Mouse (Mus musculus) left cerebral cortex, adult 11 months (tissue): ENCODE measurements around the gene Spred1.

Experiments
- DNase-seq: peaks from one replicate; pipeline ENCODE4 v3.0.0; 2022; ENCODE audit warnings: low spot score

Gene Spred1

DNA sequence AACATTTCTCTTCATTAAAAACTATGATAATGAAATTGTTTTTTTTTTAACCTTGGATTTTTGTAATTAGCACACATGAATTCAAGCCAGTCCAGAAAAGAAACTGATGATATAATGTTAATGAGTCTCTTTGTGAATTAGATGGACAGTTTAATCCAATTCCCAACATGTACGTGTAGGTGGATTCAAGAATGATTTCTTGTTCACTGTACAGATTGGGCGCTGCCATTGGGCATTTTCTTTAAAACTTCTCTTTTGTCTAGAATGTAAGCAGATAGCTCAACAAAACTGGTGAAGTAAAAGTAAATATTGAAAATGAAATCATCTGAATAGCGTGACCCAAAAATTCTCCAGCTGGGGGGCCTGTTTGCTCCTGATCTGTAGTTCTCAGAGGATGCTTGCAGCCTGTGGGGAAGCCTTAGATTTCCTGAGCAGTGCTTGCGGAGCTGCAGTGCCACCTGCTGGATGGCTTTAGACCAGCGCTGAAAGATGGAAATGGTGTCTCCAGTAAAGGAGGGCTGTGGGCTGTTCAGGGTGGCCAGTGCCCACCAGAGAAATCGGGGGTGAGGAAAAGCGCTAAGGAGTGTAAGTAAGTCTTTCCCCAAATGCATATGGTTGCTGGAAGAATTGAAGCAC, 59.2 kb downstream of the Spred1 start:
- DNase-seq, result peak; percentile 75

DNA sequence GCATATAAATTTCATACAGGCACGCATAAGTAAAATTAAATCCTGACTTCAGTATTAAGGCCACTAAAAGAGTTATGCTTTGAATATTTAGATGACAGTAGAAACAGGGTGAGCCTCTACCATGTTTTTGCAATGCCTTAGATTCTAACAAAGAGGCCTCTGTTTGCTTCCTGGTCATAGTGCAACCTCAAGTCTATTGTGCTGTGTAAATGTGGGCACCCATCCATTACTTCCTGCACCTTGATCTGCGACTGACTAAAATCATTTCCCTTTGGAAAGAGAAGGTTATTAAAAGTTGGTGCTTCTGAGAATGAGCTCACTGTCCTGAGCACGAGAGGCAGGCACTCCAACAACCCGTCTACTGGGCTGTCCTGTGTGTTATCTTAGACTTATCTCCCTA, 64.4 kb downstream of the Spred1 start:
- DNase-seq, result no peak

DNA sequence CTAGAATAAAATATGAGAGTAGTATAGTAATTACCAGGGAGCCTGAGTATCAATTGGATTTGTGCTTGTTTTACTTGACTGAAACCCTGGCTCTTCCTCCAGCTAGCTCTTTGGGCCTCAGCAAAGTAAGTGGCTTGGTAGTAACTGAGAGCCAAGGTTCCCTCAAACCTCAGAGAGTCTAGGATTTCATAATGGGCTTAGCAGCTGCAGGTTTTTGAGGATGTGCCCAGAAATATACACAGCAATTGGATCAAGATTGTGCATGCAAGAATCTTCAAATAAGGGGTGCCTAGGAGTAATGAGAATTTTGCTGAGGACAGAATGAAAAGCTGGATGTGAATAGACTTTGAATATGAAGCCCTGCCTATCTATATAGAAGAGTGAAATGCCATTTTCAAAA, 69.7 kb downstream of the Spred1 start:
- no peak for DNase-seq

DNA sequence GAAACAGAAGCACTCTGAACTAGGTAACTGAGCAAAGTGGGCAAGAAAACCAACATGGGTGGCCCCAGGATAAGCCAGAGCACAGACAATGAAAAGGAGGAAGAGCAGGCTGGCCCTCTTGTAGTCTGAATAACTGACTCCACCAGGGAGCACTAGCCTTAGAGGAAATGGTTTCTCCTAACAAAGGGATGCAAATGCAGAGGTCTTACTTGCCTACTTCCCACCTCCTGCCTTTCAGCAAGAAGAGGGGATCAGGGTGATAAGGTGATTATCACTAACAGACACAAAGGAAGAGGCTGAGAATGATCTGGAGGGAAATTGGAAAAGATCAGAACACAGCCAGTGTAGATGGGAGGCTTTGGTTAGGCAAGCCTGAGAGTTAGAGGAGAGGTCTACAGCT, 73.1 kb downstream of the Spred1 start:
- DNase-seq, result no peak

DNA sequence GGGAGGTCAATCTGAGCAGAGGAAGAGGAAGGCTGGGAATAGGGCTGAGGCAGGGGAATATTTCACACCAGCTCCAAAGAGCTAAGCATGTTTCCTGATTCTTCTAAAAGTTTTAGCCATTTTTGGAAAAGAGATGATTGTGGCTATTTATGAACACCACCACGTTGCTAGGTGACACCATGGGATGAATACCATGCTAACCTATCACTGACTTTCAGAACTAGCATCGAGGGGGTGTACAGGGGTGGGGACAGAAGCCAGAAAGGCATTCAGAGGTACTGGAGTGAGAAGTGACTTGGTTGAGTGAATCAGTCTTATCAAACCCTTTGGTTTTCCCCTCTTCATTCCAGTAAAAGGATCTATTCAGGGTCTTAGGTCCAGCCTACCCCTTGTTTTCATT, 74.0 kb downstream of the Spred1 start:
- no peak for DNase-seq

DNA sequence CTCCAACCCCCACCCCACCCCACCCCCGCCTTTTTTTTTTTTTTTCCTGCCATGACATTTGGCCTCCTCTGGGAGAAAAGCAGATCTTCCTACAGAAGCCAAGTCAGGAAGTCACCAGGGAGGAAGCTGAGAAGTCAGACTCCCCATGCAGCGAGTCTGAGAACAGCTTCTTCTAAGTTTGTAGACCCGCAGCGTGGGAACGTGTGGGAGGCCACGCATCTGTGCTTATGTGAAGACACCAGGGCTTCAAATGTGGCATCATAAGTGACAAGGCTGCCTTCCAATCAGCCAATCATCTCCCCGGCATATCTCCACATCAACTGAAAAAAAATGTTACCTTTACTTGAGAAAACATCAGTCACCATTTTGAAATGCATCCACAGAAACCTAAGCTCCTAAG, 74.4 kb downstream of the Spred1 start:
- DNase-seq, result no peak

DNA sequence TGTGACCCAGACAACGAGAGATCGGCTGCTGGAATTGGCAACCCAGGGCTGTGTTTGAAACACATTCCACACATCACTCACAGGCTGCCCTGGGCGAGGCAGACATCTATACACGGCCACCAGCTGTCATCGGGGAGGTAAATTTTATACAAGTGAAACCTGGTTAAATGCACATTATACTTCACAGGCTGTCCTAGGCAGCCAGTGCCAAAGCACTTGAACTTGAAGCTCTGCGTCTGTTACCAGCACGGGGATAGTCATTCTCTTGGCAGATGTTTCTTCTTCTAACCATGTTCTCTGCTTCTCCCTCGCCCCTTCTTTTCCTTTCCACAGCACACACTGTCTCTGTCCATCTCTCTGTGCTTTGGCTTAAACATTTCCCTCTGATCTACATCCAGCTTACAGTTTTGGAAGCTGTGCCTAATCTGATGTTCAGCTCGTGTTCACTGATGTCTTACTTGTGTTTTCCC, 79.7 kb downstream of the Spred1 start:
- no peak for DNase-seq

DNA sequence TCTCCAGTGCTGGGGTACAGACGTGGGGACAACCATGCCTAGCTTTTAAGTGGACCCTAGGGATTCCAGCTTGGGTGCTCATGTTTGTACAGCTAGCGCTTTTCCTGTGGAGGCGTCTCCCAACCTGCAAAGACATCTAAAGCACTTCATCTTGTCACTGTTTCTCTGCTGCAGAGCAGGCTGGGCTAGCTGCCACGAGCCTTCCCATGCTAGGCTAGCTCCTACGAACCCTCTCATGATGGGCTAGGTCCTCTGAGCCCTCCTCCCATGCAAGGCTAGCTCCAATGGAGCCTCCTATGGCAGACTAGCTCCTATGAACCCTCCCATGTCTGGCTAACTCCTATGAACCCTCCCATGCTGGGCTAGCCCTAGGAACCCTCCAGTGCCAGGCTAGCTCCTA, 82.2 kb downstream of the Spred1 start:
- DNase-seq, result no peak

DNA sequence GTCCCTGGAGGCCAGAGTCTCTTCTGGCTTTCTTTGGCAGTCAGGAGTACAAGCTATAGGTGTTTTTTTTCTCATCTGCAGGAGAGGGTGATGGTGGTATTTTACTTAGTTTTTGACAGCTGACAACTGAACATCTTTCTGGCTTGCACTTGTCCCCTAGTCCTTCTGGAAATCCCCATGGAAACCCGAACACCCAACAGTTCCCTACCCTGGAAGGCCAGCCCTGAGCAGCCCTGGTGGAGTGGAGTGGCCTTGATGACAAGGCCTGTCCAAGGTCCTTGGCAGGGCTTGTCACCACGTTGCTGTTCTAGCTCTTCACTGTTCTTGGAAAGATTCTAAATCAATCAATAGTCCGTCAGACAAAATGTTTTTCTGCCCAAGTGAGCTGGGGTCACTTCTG, 83.4 kb downstream of the Spred1 start:
- no peak for DNase-seq

DNA sequence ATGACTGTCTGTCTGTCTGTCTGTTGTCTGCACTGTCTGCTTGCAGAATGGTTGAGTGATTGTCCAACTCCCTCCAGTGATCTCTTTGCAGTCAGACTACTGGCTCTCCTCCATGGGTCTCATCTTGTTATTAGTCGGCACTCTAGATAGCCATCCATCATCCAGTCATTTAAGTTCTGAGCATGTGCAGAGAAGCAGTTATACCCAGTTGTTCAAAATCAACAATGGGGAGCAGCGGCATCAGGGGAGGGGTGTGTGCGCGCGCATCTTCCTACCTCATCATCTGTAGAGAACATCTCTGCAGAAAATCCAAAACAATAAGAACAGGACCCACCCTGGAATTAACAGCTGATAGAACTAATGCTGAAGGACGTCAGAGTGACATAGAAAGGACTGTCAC, 83.9 kb downstream of the Spred1 start:
- no peak for DNase-seq

DNA sequence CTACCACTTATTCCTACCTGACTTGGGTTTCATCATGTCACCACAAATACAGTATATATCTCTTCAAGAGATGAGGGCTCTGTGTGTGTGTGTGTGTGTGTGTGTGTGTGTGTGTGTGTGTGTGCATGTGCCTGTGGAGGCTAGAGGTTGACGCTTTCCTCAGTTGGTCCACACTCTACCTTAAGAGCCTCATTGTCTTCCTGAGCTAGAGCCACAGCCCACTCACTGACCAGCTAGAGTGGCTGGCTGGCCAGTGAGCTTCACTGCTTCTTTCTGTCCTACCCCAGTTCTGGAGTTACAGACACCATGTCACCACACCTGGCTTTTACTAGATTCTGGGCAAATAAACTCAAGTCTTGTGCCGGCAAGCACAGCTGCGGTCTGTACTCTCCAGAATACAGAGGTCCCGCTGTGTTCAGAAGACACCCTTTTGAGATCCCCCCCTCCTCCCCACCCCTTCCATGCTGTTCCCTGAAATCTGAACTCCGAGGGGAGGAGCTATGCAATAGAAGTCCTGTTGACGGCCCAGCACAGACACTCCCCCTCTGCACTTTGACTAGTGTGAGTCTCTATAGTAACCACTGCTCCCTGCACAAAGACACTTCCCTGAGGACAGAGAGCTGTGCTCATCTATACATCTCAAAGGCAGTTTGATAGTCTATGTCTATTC, 89.4 kb downstream of the Spred1 start:
- no peak for DNase-seq

DNA sequence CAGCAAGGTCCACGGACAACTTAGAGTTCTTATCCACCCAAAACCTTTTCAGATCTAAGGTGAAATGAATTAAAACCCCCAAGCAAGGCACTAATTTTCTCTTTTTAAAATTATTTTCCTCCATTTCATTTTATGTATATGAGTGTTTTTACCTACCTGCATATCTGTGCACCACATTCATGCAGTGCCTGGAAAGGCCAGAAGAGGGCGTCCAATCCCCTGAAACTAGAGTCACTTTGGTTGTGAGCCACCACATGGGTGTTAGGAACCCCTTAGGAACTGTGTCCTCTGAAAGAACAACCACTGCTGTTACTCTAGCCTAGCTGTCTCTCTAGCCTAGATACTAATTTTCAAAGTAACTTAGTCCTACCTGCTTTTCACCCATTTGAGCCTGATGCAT, 95.0 kb downstream of the Spred1 start:
- DNase-seq, result no peak

DNA sequence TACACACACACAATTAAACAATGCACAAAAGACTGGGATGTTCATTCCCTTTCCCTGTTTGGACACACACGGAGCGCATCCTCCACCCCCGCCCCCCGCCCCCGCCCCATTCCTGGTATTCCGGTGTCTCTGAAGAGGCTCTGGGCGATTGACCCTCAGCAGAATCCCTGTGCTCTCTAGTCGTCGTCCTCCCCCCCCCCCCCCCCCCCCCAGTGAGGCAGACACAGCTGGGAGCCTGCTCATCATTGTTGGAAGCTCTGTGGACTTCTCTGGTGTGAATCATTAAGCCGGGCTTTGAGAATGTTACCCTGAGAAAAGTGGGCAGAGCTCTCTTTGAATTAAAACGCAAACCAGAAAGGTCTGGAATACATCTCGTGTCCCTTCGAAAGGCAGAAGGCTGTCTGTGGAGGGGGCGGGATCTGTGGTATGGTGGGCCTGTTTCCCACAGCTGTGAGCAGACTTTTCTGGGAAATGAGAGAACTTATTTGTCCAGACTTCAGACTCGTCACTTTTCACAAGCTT, 96.6 kb downstream of the Spred1 start:
- DNase-seq, result no peak

DNA sequence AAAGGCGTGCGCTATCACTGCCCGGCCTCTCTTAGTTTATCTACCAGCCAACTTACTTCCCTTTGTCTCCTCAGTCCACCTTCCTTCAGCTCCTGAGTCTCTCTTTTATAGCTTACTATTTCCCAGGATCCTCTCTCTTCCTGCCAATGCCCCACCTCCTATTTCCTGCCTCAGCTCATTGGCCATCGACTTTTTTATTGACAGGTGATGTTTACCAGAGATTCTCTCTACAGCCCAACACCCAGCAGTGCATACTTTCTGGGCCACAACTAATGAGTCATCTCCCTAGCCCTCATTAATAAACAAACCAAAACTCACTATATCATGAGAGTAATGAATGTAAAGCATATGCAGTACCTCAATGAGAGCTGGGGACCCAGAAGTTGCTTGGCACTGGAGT, 98.4 kb downstream of the Spred1 start:
- DNase-seq, result no peak

DNA sequence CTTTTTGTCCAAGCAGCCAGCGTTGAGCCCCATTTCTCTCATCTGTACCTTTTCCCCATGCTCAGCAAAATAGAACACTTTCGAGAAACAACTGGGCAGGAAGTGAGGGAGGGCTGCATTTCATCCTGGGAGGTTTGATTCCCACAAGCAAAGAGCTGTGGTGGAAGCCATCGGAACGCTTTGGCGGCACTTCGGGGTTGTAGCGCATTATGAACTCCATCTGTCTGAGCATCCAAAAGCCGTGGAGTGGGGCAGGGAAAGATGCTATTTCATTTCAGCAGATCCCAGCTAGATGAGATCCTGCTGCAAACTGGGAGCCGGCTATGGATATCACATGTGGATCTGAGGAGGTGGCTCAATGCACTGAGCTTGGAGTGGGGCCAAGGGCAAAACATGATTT, 101.5 kb downstream of the Spred1 start:
- no peak for DNase-seq

DNA sequence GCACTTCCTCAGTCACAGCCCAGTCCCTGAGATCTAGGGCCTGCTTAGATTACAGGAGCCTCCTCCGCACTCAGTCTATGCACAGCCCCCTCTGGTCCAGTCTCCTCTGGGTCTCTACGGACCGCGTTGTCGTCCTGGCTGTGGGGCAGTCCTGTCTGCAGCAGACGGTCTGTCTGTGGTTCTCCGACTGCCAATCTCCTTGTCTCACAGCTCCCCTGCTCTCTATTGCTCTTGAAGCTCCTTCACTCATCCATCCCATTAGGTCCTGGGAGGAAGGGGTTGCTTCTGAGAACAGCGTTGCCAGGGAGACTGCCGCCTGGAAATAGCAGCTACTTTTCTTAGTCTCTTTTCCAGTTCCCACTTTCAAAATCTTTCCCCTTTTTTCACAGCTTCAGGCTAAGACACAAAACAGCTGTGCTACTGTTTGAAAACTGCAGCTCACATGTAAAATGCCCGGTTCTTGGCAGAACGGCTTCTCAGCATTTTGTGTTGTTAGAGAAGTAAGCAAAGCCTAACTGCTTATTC, 107.5 kb downstream of the Spred1 start:
- DNase-seq, result peak; percentile 41

DNA sequence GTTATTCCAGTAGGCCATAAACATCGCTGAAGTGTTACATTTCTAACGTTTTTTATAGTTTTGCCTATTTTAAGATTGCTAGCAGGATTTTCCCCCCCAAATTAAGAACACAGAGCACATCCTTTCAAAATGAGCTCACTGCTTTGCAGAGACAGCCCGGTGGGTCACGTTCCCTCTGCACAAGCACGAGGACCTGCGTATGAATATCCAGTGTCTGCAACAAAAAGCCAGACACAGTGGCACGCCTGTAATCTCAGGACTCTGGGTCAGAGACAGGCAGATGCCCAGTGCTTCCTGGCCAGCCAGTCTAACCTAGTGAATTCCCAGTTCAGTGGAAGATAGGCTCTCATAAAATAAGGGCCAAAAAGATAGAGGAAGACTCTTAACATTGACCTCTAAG, 109.1 kb downstream of the Spred1 start:
- DNase-seq, result no peak

DNA sequence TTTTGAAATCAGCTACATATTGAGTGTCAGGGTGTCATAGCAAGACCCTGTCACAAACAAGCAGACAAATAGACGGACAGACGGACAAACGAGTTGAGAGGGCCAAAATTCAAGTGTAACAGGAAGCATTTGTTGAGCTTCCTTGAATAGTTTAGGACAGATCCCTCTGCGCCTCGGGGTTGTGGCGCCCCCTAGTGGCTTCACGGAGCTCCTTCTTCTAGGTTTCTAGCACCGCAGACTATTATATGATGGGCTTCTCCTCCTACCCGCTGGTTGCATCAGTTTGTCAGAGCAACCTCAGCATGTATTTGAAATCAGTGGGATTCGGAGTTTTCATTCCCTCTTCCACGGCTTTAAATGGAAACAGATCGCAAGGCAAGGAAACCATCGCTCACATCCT, 110.1 kb downstream of the Spred1 start:
- peak; percentile 71 for DNase-seq
